Mouse (Mus musculus) lung, postnatal 36 days (tissue): ENCODE measurements at regions not wholly inside any gene's neighbourhood (a gene's known extent, or its start where the extent isn't known, plus 50 kb on each side); places are given as distances from the start of the nearest gene placed in this dataset.

Experiments used
- DNase-seq: peaks from one replicate; pipeline ENCODE4 v3.0.0; 2022; ENCODE audit warnings: mixed read lengths

DNA sequence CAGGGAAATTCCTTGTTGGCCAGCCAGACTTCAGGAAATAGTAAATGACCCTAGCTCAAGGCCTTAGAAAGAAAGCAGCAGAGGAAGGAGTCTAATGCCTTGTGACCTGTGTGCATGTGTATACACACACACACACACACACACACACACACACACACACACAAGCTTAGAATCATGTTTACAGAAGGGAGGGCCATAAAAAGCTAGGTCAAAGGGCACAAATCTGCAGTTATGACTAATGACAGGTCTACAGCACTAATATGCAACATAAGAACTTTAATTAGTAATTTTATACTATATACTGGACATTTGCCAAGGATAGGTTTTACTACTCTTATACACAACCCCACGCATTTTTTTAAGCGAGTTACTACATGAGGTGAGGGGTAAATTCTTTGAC, 149.4 kb downstream of the Nr2f2 start:
- no peak for DNase-seq

GRCm38 (mm10) chr7:70213970-70214520, 152.5 kb downstream of the Nr2f2 start:
- no peak for DNase-seq

DNA sequence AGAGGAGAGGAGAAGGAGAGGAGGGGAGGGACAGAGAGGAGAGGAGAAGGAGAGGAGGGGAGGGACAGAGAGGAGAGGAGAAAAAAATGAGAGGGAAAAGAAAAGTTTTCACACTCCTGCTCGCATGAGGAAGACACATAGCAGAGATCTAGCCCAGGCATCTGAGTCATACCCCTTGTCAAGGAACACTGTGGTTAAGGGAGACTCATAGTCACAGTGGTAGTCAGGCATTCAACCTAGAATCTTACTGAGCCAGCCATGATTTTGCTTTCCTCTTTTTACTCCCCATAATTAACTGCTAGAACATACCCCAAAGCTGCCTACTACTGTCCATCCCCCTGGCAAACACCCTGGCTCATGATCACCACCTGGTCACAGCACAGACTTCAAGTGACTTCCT, 160.6 kb downstream of the Nr2f2 start:
- no peak for DNase-seq

DNA sequence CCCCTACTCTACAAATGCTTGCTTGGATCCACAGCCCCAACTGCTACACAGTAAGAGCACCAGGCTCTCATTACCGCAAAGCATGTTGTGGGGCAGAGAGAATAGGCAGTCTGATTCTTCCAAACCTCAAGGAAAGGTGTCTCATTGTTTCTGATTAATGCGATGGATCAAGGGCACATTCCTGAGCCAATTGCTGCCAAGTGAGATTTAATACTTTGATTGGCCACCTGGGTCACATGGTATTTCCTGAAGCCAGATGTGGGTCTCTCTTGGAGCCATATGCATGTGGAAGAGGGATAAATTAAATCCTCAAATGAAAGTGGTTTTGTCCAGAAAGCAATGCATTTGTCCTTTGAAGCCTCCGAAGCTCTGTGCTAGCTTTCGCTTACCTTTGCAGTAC, 166.3 kb downstream of the Nr2f2 start:
- DNase-seq = no peak

GRCm38 (mm10) chr7:70178956-70179355, 187.6 kb downstream of the Nr2f2 start:
- no peak for DNase-seq

- no peak for DNase-seq
These were observed 188.5 kb downstream of the Nr2f2 start for GRCm38 (mm10) chr7:70178006-70178405.

DNA sequence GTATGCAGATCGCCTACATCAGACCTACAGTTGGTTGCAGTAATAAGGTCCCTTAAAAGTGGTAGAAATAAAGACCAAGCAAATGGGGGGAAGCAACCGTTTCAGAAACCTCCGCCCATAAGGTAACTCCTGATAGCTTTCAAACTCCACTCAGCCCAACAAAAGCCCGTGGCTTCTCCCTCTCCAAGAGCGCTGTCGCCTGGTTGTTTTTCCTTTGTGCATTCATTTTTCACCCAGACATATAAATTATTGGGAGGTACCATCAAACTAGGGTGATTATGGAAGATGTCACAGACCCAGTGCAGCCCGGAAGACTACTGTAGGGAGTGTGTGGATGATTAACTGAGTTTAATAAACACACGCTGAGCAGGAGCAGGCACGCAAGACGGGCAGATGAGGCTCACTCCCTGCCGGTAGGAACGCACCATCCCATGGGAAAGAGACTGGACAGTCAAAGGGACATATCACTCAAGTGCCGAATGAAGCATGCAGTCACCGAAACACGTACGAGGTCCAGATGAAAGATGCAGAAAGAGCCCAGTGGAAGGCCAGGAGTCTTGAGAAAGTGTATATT, 189.8 kb downstream of the Nr2f2 start:
- no peak for DNase-seq

- no peak for DNase-seq
These were observed 190.4 kb downstream of the Nr2f2 start for GRCm38 (mm10) chr7:70176086-70176485.

DNA sequence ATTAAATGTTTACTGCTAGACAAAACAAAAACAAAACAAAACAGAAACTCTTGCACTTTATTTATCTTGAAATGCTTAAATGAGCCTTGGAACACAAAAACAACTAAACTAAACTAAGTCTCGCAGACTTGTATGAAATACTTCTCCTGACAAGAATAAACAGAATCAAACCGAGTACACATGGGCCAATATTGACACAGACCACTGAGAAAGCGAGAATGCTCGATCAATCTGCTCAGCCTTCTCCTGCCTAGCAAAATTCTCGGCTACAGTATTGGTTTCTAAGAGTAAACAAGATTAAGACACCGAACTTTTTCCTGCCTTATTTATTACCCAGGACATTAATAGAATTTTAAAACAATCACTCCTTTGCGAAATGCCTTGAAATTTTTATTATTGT, 194.1 kb downstream of the Nr2f2 start:
- DNase-seq = no peak

DNA sequence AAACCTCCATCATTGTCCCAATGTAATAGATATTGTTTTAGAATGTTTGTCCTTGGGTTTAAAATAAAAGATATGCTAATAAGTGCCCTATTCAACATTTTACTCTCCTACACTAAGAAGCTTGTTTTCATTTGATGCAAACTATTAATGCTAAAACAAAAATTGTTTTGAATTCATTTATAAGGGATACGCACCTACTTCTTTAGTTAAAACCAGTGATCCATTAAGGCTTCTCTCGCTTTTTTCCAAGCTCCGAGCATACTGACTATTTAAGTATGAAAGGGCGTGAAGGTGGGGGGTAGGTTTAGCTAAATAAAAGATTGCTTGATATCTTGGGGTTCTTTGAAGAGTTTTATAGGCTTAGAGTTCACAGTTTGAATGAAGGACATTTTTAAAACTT, 195.1 kb downstream of the Nr2f2 start:
- no peak for DNase-seq

GRCm38 (mm10) chr7:70168080-70168479, 198.5 kb downstream of the Nr2f2 start:
- DNase-seq = no peak

GRCm38 (mm10) chr7:70166081-70166480, 200.5 kb downstream of the Nr2f2 start:
- no peak for DNase-seq

DNA sequence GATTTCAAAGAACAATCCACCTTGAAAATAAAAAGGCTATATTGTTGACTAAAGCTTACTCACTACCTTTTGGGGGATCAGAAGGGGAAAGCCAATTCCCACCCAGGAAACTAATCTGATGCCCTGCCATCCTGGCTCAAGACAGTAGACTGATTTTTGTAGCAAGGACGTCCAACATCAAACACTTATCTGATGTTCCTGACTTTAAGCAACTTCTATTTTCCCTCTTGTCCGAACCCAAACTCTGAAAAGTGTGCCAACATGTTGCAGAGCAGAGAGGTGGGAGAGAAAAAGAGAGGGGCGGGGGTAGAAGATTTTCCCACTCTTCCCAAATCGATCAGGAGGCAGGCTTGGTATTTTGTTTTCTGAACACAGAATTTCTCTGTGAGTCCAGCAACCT, 201.0 kb downstream of the Nr2f2 start:
- DNase-seq = no peak

- DNase-seq = no peak
These were observed 201.8 kb downstream of the Nr2f2 start for GRCm38 (mm10) chr7:70164691-70165193.

DNA sequence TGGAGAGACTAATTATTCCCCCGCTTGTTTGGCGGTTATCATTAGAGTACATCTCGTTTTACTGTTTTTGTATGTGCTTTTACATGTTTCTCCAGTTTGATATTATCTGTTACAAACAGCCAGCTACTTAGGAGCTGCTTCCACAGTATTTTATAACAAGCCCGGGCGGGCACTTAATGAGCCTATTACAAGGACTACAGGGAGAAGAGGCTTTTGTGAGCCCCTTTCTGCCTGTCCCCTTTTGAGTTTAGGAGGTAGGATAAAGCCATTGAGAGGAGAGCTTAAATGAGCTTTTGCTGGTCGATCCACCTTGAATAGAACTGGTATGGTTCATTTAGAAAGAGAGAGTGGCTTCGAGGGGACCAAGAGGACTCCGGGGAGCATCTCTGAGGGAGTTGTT, 208.0 kb downstream of the Nr2f2 start:
- DNase-seq = no peak

- DNase-seq = no peak
These were observed 221.7 kb downstream of the Nr2f2 start for GRCm38 (mm10) chr7:70144726-70145271.

DNA sequence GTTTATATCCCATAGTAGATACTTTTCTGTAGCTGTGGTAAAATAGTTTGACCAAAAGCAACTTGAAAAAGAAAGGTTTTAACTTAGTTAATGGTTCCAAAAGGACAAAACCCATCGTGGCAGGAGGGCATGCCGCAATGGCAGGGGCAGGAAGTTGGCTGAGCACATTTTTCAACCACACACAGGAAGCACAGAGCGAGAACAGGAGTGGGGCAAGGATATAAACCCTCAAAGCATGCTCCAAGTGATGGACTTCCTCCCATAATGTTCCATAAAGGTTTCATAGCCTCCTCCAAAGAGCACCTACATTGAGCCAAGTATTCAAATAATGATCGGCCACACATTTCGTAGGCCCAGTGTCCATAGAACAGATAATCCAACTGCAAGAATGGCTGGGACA, 229.7 kb downstream of the Nr2f2 start:
- no peak for DNase-seq

GRCm38 (mm10) chr7:70135416-70135815, 231.1 kb downstream of the Nr2f2 start:
- no peak for DNase-seq

DNA sequence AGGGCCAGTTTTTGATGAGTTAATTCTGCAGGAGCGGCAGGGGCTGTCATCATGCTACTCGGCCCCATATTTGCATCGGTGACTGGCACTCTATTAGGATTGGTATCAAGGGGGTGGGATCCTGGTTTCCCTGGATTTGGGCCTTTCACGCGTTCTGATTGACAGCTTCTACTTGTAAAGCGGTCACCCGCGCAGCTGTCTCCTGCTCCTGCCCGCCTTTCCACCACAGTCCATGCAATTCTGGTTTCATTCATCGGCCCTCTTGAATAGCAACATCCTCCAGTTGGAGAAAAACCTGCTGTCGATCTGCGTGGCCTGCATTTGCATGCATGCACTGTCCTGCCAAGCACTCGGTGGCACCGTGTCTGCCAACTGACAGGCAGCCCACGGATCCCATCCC, 236.6 kb downstream of the Nr2f2 start:
- DNase-seq = no peak

- no peak for DNase-seq
These were observed 243.7 kb downstream of the Nr2f2 start for GRCm38 (mm10) chr7:70122818-70123217.

GRCm38 (mm10) chr7:70119517-70119916, 247.0 kb downstream of the Nr2f2 start:
- DNase-seq = no peak

GRCm38 (mm10) chr7:70118971-70119370, 247.6 kb downstream of the Nr2f2 start:
- DNase-seq = no peak

DNA sequence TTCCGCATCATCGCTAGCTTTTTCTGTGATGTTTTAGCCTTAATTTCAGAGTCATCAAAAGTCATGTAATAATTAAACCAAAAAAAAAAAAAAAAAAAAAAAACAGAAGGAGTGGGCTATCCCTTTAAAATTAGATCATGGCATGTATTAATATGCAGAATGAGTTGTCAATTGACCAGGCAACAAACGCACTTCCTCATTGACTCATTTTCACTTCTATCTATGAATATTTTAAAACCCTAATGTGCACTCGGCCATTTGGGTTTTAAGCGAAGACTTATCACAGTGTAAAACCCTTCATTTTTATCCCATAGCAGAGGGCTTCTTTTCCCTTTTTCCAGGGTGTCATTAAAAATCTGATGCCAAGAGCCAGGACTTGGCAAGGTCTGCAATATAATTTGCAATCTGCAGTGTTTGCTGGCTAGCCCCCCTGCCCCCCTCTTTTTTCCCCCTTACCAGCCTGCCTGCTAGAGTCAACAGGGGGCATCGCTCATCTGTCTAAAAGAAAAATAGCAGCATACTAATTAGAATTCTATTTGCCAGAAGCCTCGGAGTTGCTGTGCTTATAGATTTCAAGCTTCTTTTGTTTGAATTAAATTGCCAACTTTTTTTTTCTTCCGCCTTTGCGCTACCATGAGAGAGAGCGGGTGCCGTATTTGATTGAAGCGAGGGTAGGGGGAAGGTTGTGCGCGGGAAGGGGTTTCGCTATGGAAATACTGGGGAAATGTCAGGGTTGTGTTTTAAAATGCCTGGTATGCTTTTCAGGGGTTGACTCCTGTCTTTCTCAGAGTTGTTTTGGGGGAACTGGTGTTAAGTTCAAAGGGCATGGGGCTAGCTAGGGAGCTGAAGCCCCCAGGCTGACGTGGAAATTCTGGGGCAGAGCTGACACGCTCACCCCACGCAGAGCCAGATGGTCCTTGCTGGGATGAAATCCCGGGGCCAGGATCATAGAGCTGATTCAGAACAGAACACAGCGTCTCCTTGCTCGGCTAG, 248.3 kb downstream of the Nr2f2 start:
- no peak for DNase-seq

DNA sequence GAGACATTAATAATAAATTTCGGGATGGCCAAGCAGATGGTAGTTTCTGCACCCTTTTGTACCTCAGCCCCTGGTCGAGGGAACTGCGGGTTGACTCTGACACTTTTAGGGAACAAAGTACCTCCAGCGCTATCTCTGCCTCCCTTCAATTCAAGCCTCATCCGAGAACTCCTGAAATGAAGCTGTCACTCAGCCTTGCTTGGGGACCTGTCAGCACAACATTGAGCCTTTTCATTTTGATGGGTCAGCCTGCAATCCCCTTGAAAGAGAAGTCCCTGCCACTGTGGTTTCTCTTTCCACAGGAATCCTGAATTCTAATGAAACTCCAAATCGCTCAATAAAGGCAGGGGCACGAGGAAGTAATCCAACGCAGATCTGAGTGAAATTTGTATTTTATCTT, 257.5 kb downstream of the Nr2f2 start:
- no peak for DNase-seq
